Mouse (Mus musculus) intestine, postnatal 0 days (tissue): ENCODE data around the gene Hoxa11. TPM values are rescaled to one million over a fixed set of nuclear protein-coding genes. Genes with fewer than 3 reads are reported as not detected.
A peak's percentile ranks its signal among the peaks of the same experiment; 100 is the strongest.

Source experiments
- ATAC-seq: fragments of 200-750 bp; cut with Nextera tagmentation; 2 replicates; pipeline ENCODE4 v1.8.0; 2017; ENCODE audit warnings: mild to moderate bottlenecking, moderate TSS enrichment, moderate library complexity
- H3K27ac ChIP-seq: fragments of 300-500 bp; sonication (generic); 2 replicates; pipeline ENCODE4 v1.5.1; 2014; ENCODE audit warnings: mild to moderate bottlenecking, low read depth, low read length, moderate library complexity
- H3K27me3 ChIP-seq: fragments of 300-500 bp; sonication (generic); replicated peaks from 2 replicates; pipeline ENCODE4 v1.6.1; 2014; ENCODE audit warnings: low read length, mixed read lengths; ENCODE audit not compliant: control insufficient read depth, insufficient read depth
- H3K36me3 ChIP-seq: fragments of 300-500 bp; sonication (generic); 2 replicates; pipeline ENCODE4 v1.6.1; 2014; ENCODE audit warnings: mild to moderate bottlenecking, moderate library complexity; ENCODE audit not compliant: control insufficient read depth, insufficient read depth
- H3K4me1 ChIP-seq: fragments of 300-500 bp; sonication (generic); replicated peaks from 2 replicates; pipeline ENCODE4 v1.6.1; 2014; ENCODE audit warnings: antibody characterized with exemption, low read length, mixed read lengths; ENCODE audit not compliant: control insufficient read depth, insufficient read depth
- H3K4me2 ChIP-seq: fragments of 300-500 bp; sonication (generic); replicated peaks from 2 replicates; pipeline ENCODE4 v1.6.1; 2014; ENCODE audit warnings: low read depth, mild to moderate bottlenecking, moderate library complexity
- H3K4me3 ChIP-seq: fragments of 300-500 bp; sonication (generic); 2 replicates; pipeline ENCODE4 v1.5.1; 2014; ENCODE audit warnings: low read depth, low read length
- H3K9ac ChIP-seq: fragments of 300-500 bp; sonication (generic); 2 replicates; pipeline ENCODE4 v1.6.1; 2014; ENCODE audit warnings: mild to moderate bottlenecking, low read depth, low read length
- H3K9me3 ChIP-seq: fragments of 300-500 bp; sonication (generic); 2 replicates; pipeline ENCODE4 v1.6.1; 2016; ENCODE audit warnings: mixed run types; ENCODE audit not compliant: control insufficient read depth
- CTCF ChIP-seq: sonication (generic); IDR thresholded peaks from 2 replicates; pipeline ENCODE4 v1.5.1; 2016; ENCODE audit warnings: low read depth, mild to moderate bottlenecking, control low read depth, antibody characterized with exemption, moderate library complexity
- WGBS: fragments of 180-500 bp; shearing (Covaris S2); extraction: QIAGEN DNeasy Blood & Tissue Kit; methylation state at CpG from one replicate; pipeline ENCODE4 v1.1.7; 2014; 5-methylcytosine and 5-hydroxymethylcytosine counted together
- polyA plus RNA-seq: library from polyadenylated mRNA; unstranded; fragments of >200 nt; fragmentation: Nextera tagmentation; extraction: Ambion mirVana; gene quantifications from 2 replicates; pipeline ENCODE4 v1.2.1, GENCODE M21; 2015

Gene Hoxa11
- polyA plus RNA-seq, 1 experiment from 2014 or later, result 1.1 TPM

DNA sequence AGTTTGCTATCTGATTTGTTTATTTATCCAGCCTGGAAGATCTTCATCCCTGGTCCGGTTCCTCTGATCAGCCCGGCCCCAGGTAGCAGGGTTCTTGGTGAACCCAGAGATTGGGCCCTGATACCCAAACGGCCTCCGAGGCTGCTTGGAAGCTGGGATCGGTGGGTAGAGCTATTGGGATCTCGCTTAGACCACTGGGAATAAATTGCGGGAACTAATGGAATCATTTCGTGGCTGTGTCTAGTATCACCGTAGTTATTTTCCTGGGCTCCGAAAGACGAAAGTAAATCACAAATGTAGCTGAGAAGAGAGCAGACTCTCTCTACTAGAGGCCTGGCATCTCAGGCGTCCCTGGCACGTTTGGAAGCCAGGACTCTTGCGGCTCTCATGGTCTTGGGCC lies 40.4 kb downstream of the Hoxa11 start:
- peaks cover 63% of the 10 kb centered on the region for H3K27me3 ChIP-seq

DNA sequence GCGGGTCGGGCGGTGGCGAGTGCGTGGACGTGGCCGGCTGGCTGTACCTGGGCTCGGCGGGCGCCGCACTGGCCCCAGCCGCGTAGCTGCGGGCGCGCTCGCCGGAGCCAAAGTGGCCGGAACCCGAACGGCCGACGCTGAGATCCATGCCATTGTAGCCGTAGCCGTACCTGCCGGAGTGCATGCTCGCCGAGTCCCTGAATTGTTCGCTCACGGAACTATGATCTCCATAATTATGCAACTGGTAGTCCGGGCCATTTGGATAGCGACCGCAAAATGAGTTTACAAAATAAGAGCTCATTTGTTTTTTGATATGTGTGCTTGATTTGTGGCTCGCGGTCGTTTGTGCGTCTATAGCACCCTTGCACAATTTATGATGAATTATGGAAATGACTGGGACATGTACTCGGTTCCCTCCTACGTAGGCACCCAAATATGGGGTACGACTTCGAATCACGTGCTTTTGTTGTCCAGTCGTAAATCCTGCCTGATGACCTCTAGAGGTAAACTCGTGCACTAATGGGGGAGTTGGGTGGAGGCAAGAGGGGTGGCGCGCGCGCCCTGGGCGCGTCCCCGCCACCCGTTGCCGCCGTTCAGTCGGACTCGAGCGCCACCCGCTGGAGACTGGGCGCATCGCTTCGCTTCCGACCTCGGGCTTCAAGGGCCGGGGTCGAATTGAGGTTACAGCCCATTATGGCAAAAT lies 41.4 kb downstream of the Hoxa11 start, which contains the start of gene Hoxa5:
TSS of gene Hoxa5 (minus strand) at position 538 of the 703 bp plus-strand sequence.
- Histone ChIP-seq H3K9ac (peak within 1 kb of the TSS; percentile 77), H3K4me1 (no peaks in the 10 kb centered on the region), H3K4me2 (peak within 1 kb of the TSS; percentile 96), H3K4me3 (peak within 1 kb of the TSS; percentile 71), H3K9me3 (no peaks in the 10 kb centered on the region), H3K27me3 (peaks cover 53% of the 10 kb centered on the region), H3K27ac (peak within 1 kb of the TSS; percentile 57), H3K36me3 (no peaks in the 10 kb centered on the region)
- 1% methylated on average over 64 of the region's 65 CpGs for WGBS
- peak; percentile 93 for TF ChIP-seq CTCF
- peak; percentile 52 for ATAC-seq

More for the DNA sequence above, 40.4 kb downstream of the Hoxa11 start:
- Histone ChIP-seq H3K36me3 (no peaks in the 10 kb centered on the region), H3K27ac (peak overlapping the region; percentile 47), H3K4me3 (0 out of 2 replicates have a peak overlapping the region, but pooled peaks have one; percentile 71), H3K9ac (0 out of 2 replicates have a peak overlapping the region, but pooled peaks have one; percentile 8), H3K4me2 (peak overlapping the region; percentile 42; the same call in 1 of the 2 replicates), H3K9me3 (no peaks in the 10 kb centered on the region), H3K4me1 (no peaks in the 10 kb centered on the region)
- 26% methylated on average over 14 of the region's 14 CpGs for WGBS
- no peak for ATAC-seq
- TF ChIP-seq CTCF, result no peak

DNA sequence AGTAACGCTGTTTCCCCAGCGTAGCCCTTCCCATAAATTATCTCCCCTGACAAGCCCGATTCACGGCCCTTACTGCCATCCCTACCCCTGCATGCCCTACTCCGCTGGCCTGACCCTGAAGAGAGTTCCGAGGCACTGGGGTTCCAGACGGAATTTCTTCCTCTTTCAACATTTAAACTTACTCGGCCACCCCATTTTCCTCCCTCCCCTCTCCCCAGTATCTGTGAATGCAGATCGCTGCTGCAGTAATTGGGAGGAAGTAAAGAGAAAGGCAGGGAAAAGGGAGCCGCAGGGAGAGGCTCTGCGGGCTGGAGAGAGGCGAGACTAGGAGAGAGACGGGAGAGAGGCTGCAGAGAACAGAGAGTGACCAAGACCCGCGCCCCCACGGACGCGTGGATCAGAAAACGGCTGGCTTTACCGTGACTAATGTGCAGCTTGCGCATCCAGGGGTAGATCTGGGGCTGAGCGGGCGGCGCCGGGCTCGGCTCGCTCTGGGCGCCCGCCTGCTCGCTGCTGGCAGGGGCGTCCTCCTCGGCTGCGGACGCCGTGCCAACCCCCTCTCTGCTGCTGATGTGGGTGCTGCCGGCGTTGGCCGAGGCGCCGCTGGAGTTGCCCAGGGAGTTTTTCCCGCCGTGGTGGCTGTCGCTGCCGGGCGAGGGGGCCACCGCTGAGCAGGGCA lies 42.1 kb downstream of the Hoxa11 start:
- H3K36me3 ChIP-seq, result no peaks in the 10 kb centered on the region
- peak overlapping the region; percentile 77 for H3K9ac ChIP-seq
- H3K27ac ChIP-seq, result peak overlapping the region; percentile 57
- H3K9me3 ChIP-seq, result no peaks in the 10 kb centered on the region
- no peaks in the 10 kb centered on the region for H3K4me1 ChIP-seq
- peak overlapping the region; percentile 71 for H3K4me3 ChIP-seq
- peak overlapping the region; percentile 96 for H3K4me2 ChIP-seq
- ATAC-seq, result no peak
- TF ChIP-seq CTCF, result no peak
- WGBS, result 3% methylated on average over 43 of the region's 46 CpGs
- H3K27me3 ChIP-seq, result peaks cover 46% of the 10 kb centered on the region

DNA sequence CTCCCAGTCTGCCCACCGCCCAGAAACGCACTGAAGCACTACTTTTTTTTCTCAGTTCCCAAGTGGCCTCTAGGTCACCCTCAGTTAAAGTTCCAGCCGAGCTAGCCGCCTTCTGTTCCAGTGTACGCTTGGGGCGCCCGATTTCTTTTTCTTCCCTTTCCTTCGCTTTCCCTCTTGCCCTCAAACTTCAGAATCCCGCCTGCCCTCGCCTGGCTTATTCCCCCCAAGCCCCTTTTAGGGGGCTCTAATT lies 42.6 kb downstream of the Hoxa11 start:
- 13% methylated on average over 10 of the region's 10 CpGs for WGBS
- no peak for ATAC-seq

DNA sequence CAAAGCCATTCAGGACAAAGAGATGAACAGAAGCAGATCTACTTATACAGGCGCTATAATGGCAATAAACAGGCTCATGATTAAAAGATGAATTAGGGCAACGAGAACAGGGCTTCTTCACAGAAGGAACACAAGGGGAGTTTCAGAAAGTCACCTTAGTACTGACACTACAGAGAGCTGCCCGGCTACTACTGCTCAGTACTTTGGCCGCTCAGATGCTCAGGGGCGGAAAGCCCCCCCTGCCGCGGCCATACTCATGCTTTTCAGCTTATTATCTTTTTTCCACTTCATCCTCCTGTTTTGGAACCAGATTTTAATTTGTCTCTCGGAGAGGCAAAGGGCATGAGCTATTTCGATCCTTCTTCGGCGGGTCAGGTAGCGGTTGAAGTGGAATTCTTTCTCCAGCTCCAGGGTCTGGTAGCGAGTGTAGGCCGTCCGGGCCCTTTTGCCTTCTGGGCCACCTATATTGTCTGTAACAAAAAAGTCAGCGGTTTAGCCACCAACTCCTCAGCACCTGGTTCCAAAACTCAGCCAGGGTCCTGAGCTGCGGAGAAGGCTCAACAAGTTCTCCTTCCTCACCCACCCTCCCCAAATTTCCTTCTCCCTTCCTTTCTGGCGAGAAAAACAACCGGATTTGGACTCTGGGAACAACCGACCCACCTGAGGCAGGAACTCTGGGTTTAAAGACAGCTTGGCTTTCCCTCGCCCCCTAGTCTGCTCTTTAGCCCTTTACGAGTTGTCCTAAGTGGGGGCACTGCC lies 43.1 kb downstream of the Hoxa11 start:
- peak overlapping the region; percentile 57; the same call in 1 of the 2 replicates for H3K27ac ChIP-seq
- H3K4me2 ChIP-seq, result peak overlapping the region; percentile 96
- H3K36me3 ChIP-seq, result no peaks in the 10 kb centered on the region
- peak overlapping the region; percentile 71 for H3K4me3 ChIP-seq
- peak overlapping the region; percentile 77 for H3K9ac ChIP-seq
- WGBS, result 44% methylated on average over 22 of the region's 22 CpGs
- no peaks in the 10 kb centered on the region for H3K9me3 ChIP-seq
- ATAC-seq, result no peak
- H3K27me3 ChIP-seq, result peaks cover 41% of the 10 kb centered on the region
- TF ChIP-seq CTCF, result no peak
- no peaks in the 10 kb centered on the region for H3K4me1 ChIP-seq

More for the DNA sequence above, 42.6 kb downstream of the Hoxa11 start:
- Histone ChIP-seq H3K4me1 (no peaks in the 10 kb centered on the region), H3K4me2 (peak overlapping the region; percentile 96), H3K36me3 (no peaks in the 10 kb centered on the region), H3K9ac (peak overlapping the region; percentile 77), H3K27me3 (peaks cover 41% of the 10 kb centered on the region), H3K9me3 (no peaks in the 10 kb centered on the region), H3K27ac (peak overlapping the region; percentile 57), H3K4me3 (peak overlapping the region; percentile 71)
- TF ChIP-seq CTCF, result no peak

DNA sequence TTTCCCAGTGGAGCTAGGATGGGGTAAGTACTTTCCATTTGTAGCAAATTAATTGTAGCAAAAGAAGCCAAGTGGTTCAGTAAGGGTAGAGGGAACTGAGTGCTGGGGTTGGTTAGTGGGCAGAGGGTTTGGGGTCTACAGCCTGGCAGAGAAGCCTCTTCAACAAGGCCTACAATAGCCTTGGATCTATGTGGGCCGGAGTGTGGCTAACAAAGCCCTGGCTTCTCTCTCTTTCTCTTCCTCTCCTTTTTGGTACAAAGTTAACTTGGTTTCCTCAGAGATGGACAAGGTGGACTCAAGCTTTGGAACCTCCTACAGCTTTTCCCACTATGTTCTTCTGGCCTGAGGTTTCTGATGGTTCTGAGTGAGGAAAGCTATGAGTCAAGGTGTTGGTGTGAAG lies 44.3 kb downstream of the Hoxa11 start:
- WGBS, result 43% methylated on average over 1 of the region's 1 CpGs

More for the DNA sequence above, 44.3 kb downstream of the Hoxa11 start:
- no peaks in the 10 kb centered on the region for H3K4me1 ChIP-seq
- no peak for TF ChIP-seq CTCF
- no peak overlapping the region for H3K9ac ChIP-seq
- H3K27me3 ChIP-seq, result peaks cover 29% of the 10 kb centered on the region; the same call in 1 of the 2 replicates
- H3K4me3 ChIP-seq, result peak overlapping the region; percentile 16; the same call in 1 of the 2 replicates
- H3K36me3 ChIP-seq, result no peaks in the 10 kb centered on the region
- no peaks in the 10 kb centered on the region for H3K9me3 ChIP-seq
- H3K4me2 ChIP-seq, result peak overlapping the region; percentile 60
- ATAC-seq, result no peak
- H3K27ac ChIP-seq, result peak overlapping the region; percentile 3; the same call in 1 of the 2 replicates
